Mouse (Mus musculus): Measurements from ENCODE around the gene Tcf7l1. TPM values are rescaled to one million over a fixed set of nuclear protein-coding genes. Genes with fewer than 3 reads are reported as not detected.

The Tcf7l1 gene
- total RNA-seq, 4 experiments from 2014 or later, result 1.7 to 4.4 (median 3.8) TPM

GRCm38 (mm10) chr6:72710897-72711507 lies 78.1 kb downstream of the Tcf7l1 start:
- DNase-seq (ENCODE audit: low spot score in 2 of 2), result peak; percentile 42 to 59

- DNase-seq (ENCODE audit: low spot score in 2 of 2), result peak in 1 of 2 experiments; percentile 10
Observed at GRCm38 (mm10) chr6:72699467-72700126, 89.5 kb downstream of the Tcf7l1 start.

GRCm38 (mm10) chr6:72698559-72698958 lies 90.5 kb downstream of the Tcf7l1 start:
- DNase-seq (ENCODE audit: low spot score in 2 of 2), result no peak

DNA sequence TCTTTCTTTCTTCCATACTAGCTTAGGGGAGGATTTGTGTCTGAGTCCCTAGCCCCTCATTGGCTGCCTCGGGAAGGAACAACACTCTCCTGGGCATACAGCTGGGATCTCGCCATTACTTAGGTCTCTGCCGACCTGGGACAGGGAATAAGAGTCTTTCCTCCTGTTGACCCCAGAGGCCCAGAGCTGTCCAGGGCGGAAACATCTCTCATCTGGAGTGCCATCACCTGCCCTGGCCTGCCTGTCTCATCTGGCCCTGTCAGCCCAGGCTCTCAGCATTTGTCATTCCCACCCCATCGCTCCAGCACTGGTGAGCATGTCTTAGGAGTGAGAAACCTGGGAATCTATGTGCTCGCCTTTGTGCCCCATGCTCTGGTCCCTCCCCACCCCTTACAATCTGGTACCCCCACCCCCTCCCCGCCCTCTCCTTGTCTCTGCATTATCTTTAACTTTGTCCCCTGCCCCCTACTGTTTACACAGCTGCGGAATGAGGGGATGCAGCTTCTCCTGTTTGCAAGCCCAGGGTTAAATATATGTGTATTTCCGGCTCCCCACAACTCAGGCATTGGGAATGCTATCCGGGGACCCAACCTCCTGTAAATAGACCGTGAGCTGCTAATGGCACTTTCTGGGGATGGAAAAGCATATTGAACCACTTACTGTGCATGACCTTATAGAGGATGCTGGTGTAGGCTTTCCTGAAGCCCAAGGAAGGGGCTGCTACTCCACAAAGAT lies 92.3 kb downstream of the Tcf7l1 start:
- no peak for DNase-seq (ENCODE audit: low spot score in 2 of 2)

DNA sequence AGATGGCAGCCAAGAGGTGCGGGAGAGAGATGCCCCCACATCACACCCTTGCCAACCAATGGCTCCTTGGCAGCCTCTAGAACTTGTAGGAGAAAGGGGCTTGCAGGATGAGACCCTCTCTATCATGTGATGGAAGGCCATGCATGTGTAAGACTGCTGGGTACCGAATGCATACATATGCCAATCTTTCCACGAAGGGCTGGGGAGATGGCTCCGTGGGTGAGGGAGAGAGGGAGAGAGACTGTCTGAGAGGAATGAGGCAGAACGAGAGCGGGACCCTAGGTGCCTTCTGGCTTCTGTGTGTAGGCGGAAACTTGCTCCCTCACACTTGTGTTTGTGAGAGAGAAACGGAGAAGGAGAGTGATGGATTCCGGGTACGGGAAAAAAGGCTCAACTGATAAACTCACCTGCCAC lies 94.3 kb downstream of the Tcf7l1 start:
- no peak for DNase-seq (ENCODE audit: low spot score in 2 of 2)

DNA sequence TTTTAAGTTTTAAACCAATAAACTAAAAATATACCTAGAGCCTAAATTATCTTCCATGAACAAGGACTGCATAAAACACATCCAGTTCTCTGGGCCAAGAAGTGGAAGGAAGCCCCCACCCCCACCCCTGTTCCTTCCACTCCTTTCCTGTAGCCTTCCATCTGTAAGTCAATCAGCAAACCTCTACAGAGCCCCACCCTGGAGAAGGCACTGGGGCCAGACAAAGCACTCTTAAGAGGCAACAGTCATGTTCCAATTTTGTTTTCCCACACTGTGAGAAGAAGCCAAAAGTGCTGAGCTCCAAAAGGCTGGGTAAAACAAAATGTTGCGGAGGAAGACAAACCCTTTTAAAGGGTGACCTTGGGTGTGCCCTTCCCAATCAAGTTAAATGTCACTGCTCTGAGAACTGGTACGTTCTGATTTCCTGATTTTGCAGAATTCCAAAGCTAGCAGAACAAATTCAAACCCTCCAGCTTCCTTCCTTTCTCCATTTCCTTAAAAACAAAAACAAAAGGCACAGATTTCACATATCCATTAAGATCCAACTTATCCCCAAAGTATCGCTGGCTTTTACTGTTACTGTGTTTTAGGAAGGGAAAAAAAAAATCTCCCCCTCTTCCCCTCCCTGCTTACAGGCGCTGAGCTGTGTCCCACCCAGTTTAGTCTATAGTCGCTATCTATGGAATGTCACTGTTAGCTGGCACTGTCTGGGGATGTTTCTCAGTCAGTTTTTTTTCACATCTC lies 94.8 kb downstream of the Tcf7l1 start:
- DNase-seq (ENCODE audit: low spot score in 2 of 2), result no peak

DNA sequence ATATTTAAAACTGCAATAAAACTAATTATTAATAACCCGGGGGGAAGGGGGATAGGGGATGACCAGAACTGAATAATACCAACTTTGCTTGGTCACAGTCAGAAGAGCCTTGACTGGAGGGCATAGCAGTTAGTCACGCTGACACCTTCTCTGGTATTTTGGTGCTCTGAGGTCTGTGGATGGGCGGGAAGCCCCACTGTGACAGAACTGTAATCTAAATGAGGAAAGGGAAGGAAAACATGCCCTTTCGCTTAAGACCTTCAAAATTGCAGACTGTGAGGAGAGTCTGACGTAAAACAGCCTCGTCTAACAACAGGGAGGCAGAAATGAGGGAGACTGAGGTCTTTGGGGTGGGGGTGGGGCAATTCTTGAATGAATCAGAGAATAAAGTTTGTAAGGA lies 96.6 kb downstream of the Tcf7l1 start:
- DNase-seq (ENCODE audit: low spot score in 2 of 2), result no peak

- DNase-seq (ENCODE audit: low spot score in 2 of 2), result no peak
Observed at GRCm38 (mm10) chr6:72691549-72691948, 97.5 kb downstream of the Tcf7l1 start.

GRCm38 (mm10) chr6:72690595-72690994 lies 98.5 kb downstream of the Tcf7l1 start:
- no peak for DNase-seq (ENCODE audit: low spot score in 2 of 2)

DNA sequence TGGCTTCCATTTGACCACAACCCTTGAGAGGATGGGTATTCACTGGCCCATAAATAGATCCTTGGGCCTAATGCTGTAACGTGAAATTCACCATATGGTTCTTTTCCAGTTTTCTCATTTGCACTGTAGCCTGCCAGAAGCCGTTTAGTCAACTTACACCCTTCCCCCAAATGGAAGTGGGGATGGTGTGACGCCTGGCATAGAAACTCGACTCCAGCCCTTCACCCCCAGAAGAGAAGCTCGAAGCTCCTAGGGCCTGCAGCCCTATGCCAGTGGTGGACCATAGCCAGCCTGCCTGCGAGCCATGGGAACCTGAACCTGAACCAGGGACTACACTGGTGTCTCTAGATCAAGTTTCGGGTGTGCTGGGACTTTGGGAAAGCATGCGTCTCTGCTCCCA lies 99.1 kb downstream of the Tcf7l1 start:
- DNase-seq (ENCODE audit: low spot score in 2 of 2), result no peak

GRCm38 (mm10) chr6:72689046-72689445 lies 100.0 kb downstream of the Tcf7l1 start:
- no peak for DNase-seq (ENCODE audit: low spot score in 2 of 2)

- peak; percentile 8 to 19 for DNase-seq (ENCODE audit: low spot score in 2 of 2)
Observed at GRCm38 (mm10) chr6:72685165-72685564, 103.9 kb downstream of the Tcf7l1 start.

GRCm38 (mm10) chr6:72684260-72684805 lies 104.7 kb downstream of the Tcf7l1 start:
- DNase-seq (ENCODE audit: low spot score in 2 of 2), result no peak

GRCm38 (mm10) chr6:72682238-72682637 lies 106.8 kb downstream of the Tcf7l1 start:
- DNase-seq (ENCODE audit: low spot score in 2 of 2), result no peak

GRCm38 (mm10) chr6:72680936-72681335 lies 108.1 kb downstream of the Tcf7l1 start:
- DNase-seq (ENCODE audit: low spot score in 2 of 2), result no peak

DNA sequence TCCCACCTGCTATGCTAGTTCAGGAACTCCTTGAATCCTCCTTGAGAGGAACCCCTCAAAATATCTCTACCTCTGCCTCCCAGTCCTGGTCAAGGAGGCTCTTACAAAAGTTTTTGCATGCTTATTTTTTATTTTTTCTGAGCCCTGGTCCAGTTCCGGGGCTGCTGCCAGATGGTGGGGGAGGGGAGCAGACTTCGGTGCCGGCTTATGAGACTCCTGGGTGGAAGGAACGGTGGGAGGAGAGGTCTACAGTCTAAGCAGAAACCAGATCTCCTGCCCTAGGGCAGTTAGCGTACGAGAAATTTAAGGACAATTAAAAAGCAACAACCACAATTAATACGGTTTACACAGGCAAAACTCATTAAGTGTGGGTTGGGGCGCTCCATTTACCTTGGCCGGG lies 110.4 kb downstream of the Tcf7l1 start:
- DNase-seq (ENCODE audit: low spot score in 2 of 2), result no peak

GRCm38 (mm10) chr6:72677510-72678220 lies 111.4 kb downstream of the Tcf7l1 start:
- DNase-seq (ENCODE audit: low spot score in 2 of 2), result no peak

DNA sequence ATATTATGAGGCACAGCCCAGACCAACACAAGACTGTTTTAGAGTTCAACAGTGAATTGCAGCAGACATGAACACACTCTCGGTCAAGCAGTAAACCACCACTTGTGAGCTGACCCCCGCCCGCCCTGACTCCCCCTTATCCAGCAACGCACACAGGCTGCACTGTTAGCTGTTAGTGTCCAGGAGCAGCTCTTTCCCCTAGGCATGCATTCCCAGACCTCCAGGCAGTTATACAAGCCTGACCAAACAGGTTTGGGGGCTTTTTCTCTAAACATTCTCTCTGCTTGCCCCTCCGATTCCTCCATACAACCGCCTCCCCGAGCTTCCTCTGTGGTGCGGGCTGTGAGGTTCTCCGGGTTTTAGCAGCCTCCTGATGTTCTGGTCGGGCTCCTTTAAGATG lies 112.0 kb downstream of the Tcf7l1 start:
- no peak for DNase-seq (ENCODE audit: low spot score in 2 of 2)

DNA sequence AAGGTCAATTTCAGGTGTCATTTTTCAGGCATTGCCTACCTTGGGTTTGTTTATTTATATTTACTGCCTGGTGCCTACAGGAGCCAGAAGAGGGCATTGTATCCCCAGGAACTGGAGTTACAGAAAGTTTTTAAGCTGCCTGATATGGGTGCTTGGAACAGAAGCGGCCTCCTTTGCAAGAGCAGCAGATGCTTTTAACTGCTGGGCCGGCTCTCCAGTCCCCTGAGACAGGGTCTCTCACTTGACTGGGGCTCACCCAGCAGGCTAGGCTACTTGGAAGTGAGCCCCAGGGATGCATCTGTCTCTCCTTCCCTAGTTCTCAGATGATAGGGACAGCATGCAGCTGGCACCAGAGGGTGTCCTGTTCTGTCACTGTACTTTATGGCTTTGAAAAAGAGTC lies 112.7 kb downstream of the Tcf7l1 start:
- DNase-seq (ENCODE audit: low spot score in 2 of 2), result no peak

- DNase-seq (ENCODE audit: low spot score in 2 of 2), result no peak
Observed at GRCm38 (mm10) chr6:72673751-72674150, 115.3 kb downstream of the Tcf7l1 start.

GRCm38 (mm10) chr6:72671129-72671528 lies 117.9 kb downstream of the Tcf7l1 start:
- DNase-seq (ENCODE audit: low spot score in 2 of 2), result no peak
